Mouse (Mus musculus) cerebellum, postnatal 25 days (tissue): ENCODE measurements around the gene Tuba1c.
"Not testable (repeated sequence)": the region's sequence is repeated elsewhere in the genome, so short reads cannot be mapped to it uniquely, and the experiment has no call there.

Source experiments
- DNase-seq, 2 experiments: peaks; one replicate each; pipeline ENCODE4 v3.0.0; 2021; ENCODE audit warnings: mixed read lengths in 2 of 2

Tuba1c gene

GRCm38 (mm10) chr15:99032041-99032725 is 2.5 kb downstream of the Tuba1c start:
- no peak for DNase-seq

- DNase-seq = no peak
These were observed 3.1 kb downstream of the Tuba1c start for GRCm38 (mm10) chr15:99032726-99033250.

GRCm38 (mm10) chr15:99033498-99034270 is 4.0 kb downstream of the Tuba1c start:
- DNase-seq = peak in 1 of 2 experiments; percentile 36

- no peak for DNase-seq
These were observed 5.7 kb downstream of the Tuba1c start for GRCm38 (mm10) chr15:99035431-99035830.

- DNase-seq = no peak
These were observed 6.7 kb downstream of the Tuba1c start for GRCm38 (mm10) chr15:99036249-99036905.

- no peak for DNase-seq
These were observed 8.3 kb downstream of the Tuba1c start for GRCm38 (mm10) chr15:99038025-99038424.

- DNase-seq = no peak
These were observed 9.1 kb downstream of the Tuba1c start for GRCm38 (mm10) chr15:99038797-99039196.

GRCm38 (mm10) chr15:99039306-99039705 is 9.6 kb downstream of the Tuba1c start:
- DNase-seq = no peak

- no peak for DNase-seq
These were observed 10.6 kb downstream of the Tuba1c start for GRCm38 (mm10) chr15:99039996-99040919.

- no peak for DNase-seq
These were observed 11.5 kb downstream of the Tuba1c start for GRCm38 (mm10) chr15:99040920-99041856.

GRCm38 (mm10) chr15:99042334-99042733 is 12.6 kb downstream of the Tuba1c start:
- no peak for DNase-seq

GRCm38 (mm10) chr15:99044854-99045253 is 15.2 kb downstream of the Tuba1c start:
- no peak for DNase-seq

GRCm38 (mm10) chr15:99045734-99046133 is 16.0 kb downstream of the Tuba1c start:
- DNase-seq = not testable (repeated sequence)

GRCm38 (mm10) chr15:99049473-99050253 is 20.0 kb downstream of the Tuba1c start:
- DNase-seq = peak; percentile 64 to 69

GRCm38 (mm10) chr15:99053373-99053772 is 23.7 kb downstream of the Tuba1c start:
- no peak for DNase-seq

- DNase-seq = no peak
These were observed 25.3 kb downstream of the Tuba1c start, which contains the start of gene Prph for GRCm38 (mm10) chr15:99055040-99055439. Gene Prph (plus strand): TSS chr15:99055174.

- peak; percentile 54 to 70 for DNase-seq
These were observed 25.8 kb downstream of the Tuba1c start for GRCm38 (mm10) chr15:99055511-99055961.

GRCm38 (mm10) chr15:99056332-99056731 is 26.6 kb downstream of the Tuba1c start:
- peak; percentile 34 to 65 for DNase-seq

GRCm38 (mm10) chr15:99065557-99066165 is 36.0 kb downstream of the Tuba1c start:
- DNase-seq = no peak

- DNase-seq = no peak
These were observed 42.3 kb downstream of the Tuba1c start for GRCm38 (mm10) chr15:99071988-99072387.
